Mouse (Mus musculus) lung, embryonic 14.5 days (tissue): ENCODE measurements around the gene Eef1a2. TPM values are rescaled to one million over a fixed set of nuclear protein-coding genes. Genes with fewer than 3 reads are reported as not detected.

Experiments used
- ATAC-seq: fragments of 200-750 bp; cut with Nextera tagmentation; 2 replicates; pipeline ENCODE4 v1.8.0; 2017; ENCODE audit warnings: mild to moderate bottlenecking, moderate TSS enrichment, moderate library complexity; ENCODE audit not compliant: insufficient read depth
- DNase-seq: peaks from one replicate; pipeline ENCODE4 v3.0.0-alpha.2; 2015
- H3K27ac ChIP-seq: fragments of 300-500 bp; sonication (generic); 2 replicates; pipeline ENCODE4 v1.5.1; 2014; ENCODE audit warnings: low read depth, mild to moderate bottlenecking, moderate library complexity
- H3K27me3 ChIP-seq: fragments of 300-500 bp; sonication (generic); 2 replicates; pipeline ENCODE4 v1.6.1; 2014; ENCODE audit warnings: low read length, control low read depth; ENCODE audit not compliant: insufficient read depth
- H3K36me3 ChIP-seq: fragments of 300-500 bp; sonication (generic); 2 replicates; pipeline ENCODE4 v1.6.1; 2014; ENCODE audit warnings: control low read depth; ENCODE audit not compliant: insufficient read depth
- H3K4me1 ChIP-seq: fragments of 300-500 bp; sonication (generic); 2 replicates; pipeline ENCODE4 v1.6.1; 2014; ENCODE audit warnings: antibody characterized with exemption, control low read depth; ENCODE audit not compliant: insufficient read depth
- H3K4me2 ChIP-seq: fragments of 300-500 bp; sonication (generic); 2 replicates; pipeline ENCODE4 v1.6.1; 2014; ENCODE audit warnings: mild to moderate bottlenecking
- H3K4me3 ChIP-seq: fragments of 300-500 bp; sonication (generic); 2 replicates; pipeline ENCODE4 v1.5.1; 2014; ENCODE audit warnings: low read depth, low read length
- H3K9ac ChIP-seq: fragments of 300-500 bp; sonication (generic); 2 replicates; pipeline ENCODE4 v1.6.1; 2014
- H3K9me3 ChIP-seq: fragments of 300-500 bp; sonication (generic); 2 replicates; pipeline ENCODE4 v1.6.1; 2016; ENCODE audit warnings: low read depth, low read length, control low read depth
- CTCF ChIP-seq: IDR thresholded peaks from 2 replicates; pipeline ENCODE4 v1.5.1; 2016; ENCODE audit warnings: antibody characterized with exemption, low read depth
- WGBS: fragments of 180-500 bp; shearing (Covaris S2); extraction: QIAGEN DNeasy Blood & Tissue Kit; methylation state at CpG from one replicate; pipeline ENCODE4 v1.1.7; 2014; 5-methylcytosine and 5-hydroxymethylcytosine counted together
- polyA plus RNA-seq: library from polyadenylated mRNA; unstranded; fragments of >200 nt; fragmentation: Nextera tagmentation; extraction: Ambion mirVana; gene quantifications from 2 replicates; pipeline ENCODE4 v1.2.1, GENCODE M21; 2014

The Eef1a2 gene
- polyA plus RNA-seq, 1 experiment from 2014 or later = not detected

- Histone ChIP-seq H3K9me3 (no peaks in the 10 kb centered on the region), H3K4me1 (no peaks in the 10 kb centered on the region), H3K27ac (no peak overlapping the region), H3K36me3 (no peaks in the 10 kb centered on the region), H3K9ac (no peak overlapping the region), H3K27me3 (no peaks in the 10 kb centered on the region), H3K4me2 (no peak overlapping the region), H3K4me3 (no peak overlapping the region)
- WGBS = 78% methylated on average over 6 of the region's 6 CpGs
- DNase-seq = no peak
- ATAC-seq = no peak
- no peak for TF ChIP-seq CTCF
Measured at GRCm38 (mm10) chr2:181180898-181181297, 24.1 kb upstream of the Eef1a2 start.

GRCm38 (mm10) chr2:181178471-181178870 is 21.7 kb upstream of the Eef1a2 start:
- Histone ChIP-seq H3K27me3 (no peaks in the 10 kb centered on the region), H3K9me3 (no peaks in the 10 kb centered on the region), H3K36me3 (no peaks in the 10 kb centered on the region), H3K27ac (no peak overlapping the region), H3K4me2 (no peak overlapping the region), H3K4me1 (no peaks in the 10 kb centered on the region), H3K9ac (no peak overlapping the region), H3K4me3 (no peak overlapping the region)
- no peak for TF ChIP-seq CTCF
- DNase-seq = no peak
- WGBS = 70% methylated on average over 5 of the region's 5 CpGs
- no peak for ATAC-seq

- TF ChIP-seq CTCF = no peak
- H3K9me3 ChIP-seq = no peaks in the 10 kb centered on the region
Measured at GRCm38 (mm10) chr2:181178015-181178414, 21.2 kb upstream of the Eef1a2 start.

GRCm38 (mm10) chr2:181174646-181175045 is 17.8 kb upstream of the Eef1a2 start:
- no peak overlapping the region for H3K4me3 ChIP-seq
- WGBS = 84% methylated on average over 3 of the region's 3 CpGs
- H3K27ac ChIP-seq = no peak overlapping the region
- no peaks in the 10 kb centered on the region for H3K27me3 ChIP-seq
- ATAC-seq (no peak), DNase-seq (no peak)
- no peaks in the 10 kb centered on the region for H3K4me1 ChIP-seq
- no peaks in the 10 kb centered on the region for H3K36me3 ChIP-seq
- H3K4me2 ChIP-seq = no peak overlapping the region
- no peak for TF ChIP-seq CTCF
- H3K9ac ChIP-seq = no peak overlapping the region
- no peaks in the 10 kb centered on the region for H3K9me3 ChIP-seq

More at GRCm38 (mm10) chr2:181178015-181178414, 21.2 kb upstream of the Eef1a2 start:
- WGBS = 71% methylated on average over 3 of the region's 3 CpGs
- Histone ChIP-seq H3K9ac (no peak overlapping the region), H3K36me3 (no peaks in the 10 kb centered on the region), H3K4me3 (no peak overlapping the region), H3K4me1 (no peaks in the 10 kb centered on the region), H3K27me3 (no peaks in the 10 kb centered on the region), H3K4me2 (no peak overlapping the region), H3K27ac (no peak overlapping the region)
- DNase-seq = no peak
- no peak for ATAC-seq

GRCm38 (mm10) chr2:181166469-181166868 is 9.7 kb upstream of the Eef1a2 start:
- Histone ChIP-seq H3K27ac (no peak overlapping the region), H3K4me2 (no peak overlapping the region), H3K27me3 (no peaks in the 10 kb centered on the region), H3K9me3 (no peaks in the 10 kb centered on the region), H3K36me3 (no peaks in the 10 kb centered on the region), H3K4me1 (no peaks in the 10 kb centered on the region), H3K4me3 (no peak overlapping the region), H3K9ac (no peak overlapping the region)
- ATAC-seq (no peak), DNase-seq (no peak)
- WGBS = 80% methylated on average over 5 of the region's 5 CpGs
- no peak for TF ChIP-seq CTCF

GRCm38 (mm10) chr2:181160821-181161220 is 4.0 kb upstream of the Eef1a2 start:
- no peaks in the 10 kb centered on the region for H3K36me3 ChIP-seq
- no peak for TF ChIP-seq CTCF
- H3K4me1 ChIP-seq = no peaks in the 10 kb centered on the region
- H3K27me3 ChIP-seq = peaks cover 20% of the 10 kb centered on the region
- H3K9me3 ChIP-seq = no peaks in the 10 kb centered on the region
- no peak overlapping the region for H3K4me3 ChIP-seq
- no peak overlapping the region for H3K9ac ChIP-seq
- ATAC-seq = no peak
- no peak for DNase-seq
- H3K4me2 ChIP-seq = no peak overlapping the region
- WGBS = 54% methylated on average over 4 of the region's 4 CpGs
- H3K27ac ChIP-seq = no peak overlapping the region

GRCm38 (mm10) chr2:181159771-181160170 is 3.0 kb upstream of the Eef1a2 start:
- no peak for TF ChIP-seq CTCF
- no peak overlapping the region for H3K4me2 ChIP-seq
- no peaks in the 10 kb centered on the region for H3K9me3 ChIP-seq
- ATAC-seq = peak; percentile 49; the same call in 1 of the 2 replicates
- 0% methylated on average over 2 of the region's 2 CpGs for WGBS
- H3K27ac ChIP-seq = no peak overlapping the region
- H3K4me1 ChIP-seq = no peaks in the 10 kb centered on the region
- DNase-seq = peak; percentile 27
- peaks cover 31% of the 10 kb centered on the region for H3K27me3 ChIP-seq
- no peak overlapping the region for H3K4me3 ChIP-seq
- H3K9ac ChIP-seq = no peak overlapping the region
- no peaks in the 10 kb centered on the region for H3K36me3 ChIP-seq

GRCm38 (mm10) chr2:181159091-181159514 is 2.3 kb upstream of the Eef1a2 start:
- Histone ChIP-seq H3K36me3 (no peaks in the 10 kb centered on the region), H3K9ac (no peak overlapping the region), H3K27me3 (peaks cover 32% of the 10 kb centered on the region), H3K27ac (no peak overlapping the region), H3K4me3 (no peak overlapping the region), H3K4me2 (no peak overlapping the region), H3K9me3 (no peaks in the 10 kb centered on the region), H3K4me1 (no peaks in the 10 kb centered on the region)
- WGBS = 44% methylated on average over 7 of the region's 7 CpGs
- TF ChIP-seq CTCF = no peak
- DNase-seq (no peak), ATAC-seq (no peak)
